Mouse (Mus musculus) liver, embryonic 11.5 days (tissue): ENCODE measurements around the gene Tcte1. TPM values are rescaled to one million over a fixed set of nuclear protein-coding genes. Genes with fewer than 3 reads are reported as not detected.
A peak's percentile ranks its signal among the peaks of the same experiment; 100 is the strongest.

Experiments used
- ATAC-seq: fragments of 200-750 bp; cut with Nextera tagmentation; replicated peaks from 2 replicates; pipeline ENCODE4 v1.8.0; 2017; ENCODE audit warnings: moderate number of reproducible peaks, mild to moderate bottlenecking, moderate TSS enrichment, moderate library complexity; ENCODE audit not compliant: low FRiP score
- DNase-seq: peaks from one replicate; pipeline ENCODE4 v3.0.0-alpha.2; 2017; ENCODE audit warnings: low spot score
- H3K27ac ChIP-seq: fragments of 300-500 bp; sonication (generic); 2 replicates; pipeline ENCODE4 v1.5.1; 2014; ENCODE audit warnings: mild to moderate bottlenecking, low read depth, low read length, control low read depth
- H3K27me3 ChIP-seq: fragments of 300-500 bp; sonication (generic); replicated peaks from 2 replicates; pipeline ENCODE4 v1.6.1; 2014; ENCODE audit warnings: low read length, mixed read lengths; ENCODE audit not compliant: control insufficient read depth, insufficient read depth
- H3K36me3 ChIP-seq: fragments of 300-500 bp; sonication (generic); 2 replicates; pipeline ENCODE4 v1.6.1; 2014; ENCODE audit warnings: mild to moderate bottlenecking, low read length, moderate library complexity, mixed read lengths; ENCODE audit not compliant: control insufficient read depth, insufficient read depth
- H3K4me1 ChIP-seq: fragments of 300-500 bp; sonication (generic); replicated peaks from 2 replicates; pipeline ENCODE4 v1.6.1; 2014; ENCODE audit warnings: low read length, mixed read lengths; ENCODE audit not compliant: control insufficient read depth, insufficient read depth
- H3K4me2 ChIP-seq: fragments of 300-500 bp; sonication (generic); 2 replicates; pipeline ENCODE4 v1.6.1; 2014; ENCODE audit warnings: mild to moderate bottlenecking, control low read depth, moderate library complexity
- H3K4me3 ChIP-seq: fragments of 300-500 bp; sonication (generic); 2 replicates; pipeline ENCODE4 v1.5.1; 2014; ENCODE audit warnings: low read depth, low read length, control low read depth
- H3K9ac ChIP-seq: fragments of 300-500 bp; sonication (generic); 2 replicates; pipeline ENCODE4 v1.6.1; 2014; ENCODE audit warnings: low read depth, low read length, control low read depth
- H3K9me3 ChIP-seq: fragments of 300-500 bp; sonication (generic); 2 replicates; pipeline ENCODE4 v1.6.1; 2016; ENCODE audit warnings: low read length, inconsistent platforms, mixed read lengths; ENCODE audit not compliant: control insufficient read depth
- WGBS: fragments of 180-500 bp; shearing (Covaris S2); extraction: QIAGEN DNeasy Blood & Tissue Kit; methylation state at CpG from one replicate; pipeline ENCODE4 v1.1.7; 2014; 5-methylcytosine and 5-hydroxymethylcytosine counted together
- polyA plus RNA-seq: library from polyadenylated mRNA; unstranded; fragments of >200 nt; fragmentation: Nextera tagmentation; extraction: Ambion mirVana; gene quantifications from 2 replicates; pipeline ENCODE4 v1.2.1, GENCODE M21; 2014

The Tcte1 gene
- polyA plus RNA-seq, 1 experiment from 2014 or later = 0.23 TPM

- H3K4me2 ChIP-seq = no peak overlapping the region
- H3K36me3 ChIP-seq = no peaks in the 10 kb centered on the region
- 62% methylated on average over 7 of the region's 7 CpGs for WGBS
- H3K4me3 ChIP-seq = no peak overlapping the region
- H3K4me1 ChIP-seq = peaks cover 41% of the 10 kb centered on the region
- H3K27me3 ChIP-seq = no peaks in the 10 kb centered on the region
- H3K27ac ChIP-seq = 0 out of 2 replicates have a peak overlapping the region, but pooled peaks have one; percentile 19
- ATAC-seq (no peak), DNase-seq (no peak)
- H3K9me3 ChIP-seq = no peaks in the 10 kb centered on the region
- H3K9ac ChIP-seq = no peak overlapping the region
These were observed 55.6 kb downstream of the Tcte1 start for GRCm38 (mm10) chr17:45578843-45579242.

GRCm38 (mm10) chr17:45579554-45579953, 56.3 kb downstream of the Tcte1 start:
- Histone ChIP-seq H3K4me1 (peaks cover 40% of the 10 kb centered on the region), H3K4me2 (no peak overlapping the region), H3K36me3 (no peaks in the 10 kb centered on the region), H3K9ac (no peak overlapping the region), H3K4me3 (no peak overlapping the region), H3K27me3 (no peaks in the 10 kb centered on the region), H3K9me3 (no peaks in the 10 kb centered on the region), H3K27ac (no peak overlapping the region)
- DNase-seq (no peak), ATAC-seq (no peak)
- WGBS = 81% methylated on average over 4 of the region's 4 CpGs

GRCm38 (mm10) chr17:45580958-45581477, 57.8 kb downstream of the Tcte1 start:
- Histone ChIP-seq H3K27ac (no peak overlapping the region; the same call in 1 of the 2 replicates), H3K36me3 (peaks cover under 1% of the 10 kb centered on the region), H3K4me3 (no peak overlapping the region), H3K9me3 (no peaks in the 10 kb centered on the region), H3K4me2 (peak overlapping the region; percentile 15; the same call in 1 of the 2 replicates), H3K9ac (0 out of 2 replicates have a peak overlapping the region, but pooled peaks have one; percentile 38), H3K27me3 (no peaks in the 10 kb centered on the region), H3K4me1 (peaks cover 45% of the 10 kb centered on the region)
- DNase-seq (no peak), ATAC-seq (no peak)
- 45% methylated on average over 12 of the region's 12 CpGs for WGBS

GRCm38 (mm10) chr17:45581567-45581983, 58.3 kb downstream of the Tcte1 start:
- H3K4me1 ChIP-seq = peaks cover 48% of the 10 kb centered on the region
- ATAC-seq = peak; percentile 42

GRCm38 (mm10) chr17:45582188-45582587, 59.0 kb downstream of the Tcte1 start:
- H3K4me1 ChIP-seq = peaks cover 48% of the 10 kb centered on the region
- no peak overlapping the region for H3K4me3 ChIP-seq
- H3K36me3 ChIP-seq = peaks cover 12% of the 10 kb centered on the region
- H3K27me3 ChIP-seq = no peaks in the 10 kb centered on the region
- peak overlapping the region; percentile 11 for H3K4me2 ChIP-seq
- peak overlapping the region; percentile 84 for H3K27ac ChIP-seq
- no peaks in the 10 kb centered on the region for H3K9me3 ChIP-seq
- 57% methylated on average over 6 of the region's 6 CpGs for WGBS
- ATAC-seq (peak; percentile 66), DNase-seq (no peak)
- H3K9ac ChIP-seq = no peak overlapping the region; the same call in 1 of the 2 replicates

More at GRCm38 (mm10) chr17:45581567-45581983, 58.3 kb downstream of the Tcte1 start:
- Histone ChIP-seq H3K27me3 (no peaks in the 10 kb centered on the region), H3K27ac (peak overlapping the region; percentile 84), H3K36me3 (peaks cover 6% of the 10 kb centered on the region), H3K4me3 (no peak overlapping the region), H3K4me2 (peak overlapping the region; percentile 15), H3K9ac (peak overlapping the region; percentile 38), H3K9me3 (no peaks in the 10 kb centered on the region)
- WGBS = 14% methylated on average over 2 of the region's 2 CpGs
- DNase-seq = no peak

DNA sequence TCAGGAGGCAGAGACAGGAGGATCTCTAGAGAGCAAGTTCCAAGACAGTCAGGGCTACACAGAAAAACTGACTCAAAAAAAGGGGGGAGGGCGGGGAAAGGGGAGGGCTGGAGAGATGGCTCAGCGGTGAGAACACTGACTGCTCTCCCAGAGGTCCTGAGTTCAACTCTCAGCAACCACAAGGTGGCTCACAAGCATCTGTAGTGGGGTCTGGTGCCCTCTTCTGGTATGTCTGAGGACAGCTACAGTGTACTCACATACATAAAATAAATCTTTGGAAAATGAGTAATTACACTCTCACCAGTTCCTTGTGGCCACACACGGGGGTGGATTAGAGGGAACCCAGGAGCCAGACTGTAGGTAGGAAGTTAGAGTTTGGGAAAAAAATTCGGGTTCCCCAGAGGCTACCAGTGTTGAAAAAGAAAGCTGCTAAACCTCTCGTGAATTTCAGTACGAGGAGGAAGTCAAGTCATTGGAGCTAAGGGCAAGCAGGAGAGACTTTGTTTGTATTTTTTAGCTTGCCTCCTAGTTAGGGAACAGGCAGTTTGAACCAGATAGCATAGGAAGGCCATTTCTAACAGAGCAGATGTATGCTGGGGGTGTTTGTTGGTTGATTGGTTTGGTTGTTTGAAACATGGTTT, 59.6 kb downstream of the Tcte1 start:
- H3K27me3 ChIP-seq = no peaks in the 10 kb centered on the region
- ATAC-seq = no peak
- H3K9me3 ChIP-seq = no peaks in the 10 kb centered on the region
- DNase-seq = no peak
- H3K9ac ChIP-seq = no peak overlapping the region
- H3K36me3 ChIP-seq = peaks cover 17% of the 10 kb centered on the region
- peak overlapping the region; percentile 69 for H3K27ac ChIP-seq
- no peak overlapping the region for H3K4me3 ChIP-seq
- H3K4me2 ChIP-seq = peak overlapping the region; percentile 11
- peaks cover 48% of the 10 kb centered on the region for H3K4me1 ChIP-seq
- 51% methylated on average over 6 of the region's 6 CpGs for WGBS

DNA sequence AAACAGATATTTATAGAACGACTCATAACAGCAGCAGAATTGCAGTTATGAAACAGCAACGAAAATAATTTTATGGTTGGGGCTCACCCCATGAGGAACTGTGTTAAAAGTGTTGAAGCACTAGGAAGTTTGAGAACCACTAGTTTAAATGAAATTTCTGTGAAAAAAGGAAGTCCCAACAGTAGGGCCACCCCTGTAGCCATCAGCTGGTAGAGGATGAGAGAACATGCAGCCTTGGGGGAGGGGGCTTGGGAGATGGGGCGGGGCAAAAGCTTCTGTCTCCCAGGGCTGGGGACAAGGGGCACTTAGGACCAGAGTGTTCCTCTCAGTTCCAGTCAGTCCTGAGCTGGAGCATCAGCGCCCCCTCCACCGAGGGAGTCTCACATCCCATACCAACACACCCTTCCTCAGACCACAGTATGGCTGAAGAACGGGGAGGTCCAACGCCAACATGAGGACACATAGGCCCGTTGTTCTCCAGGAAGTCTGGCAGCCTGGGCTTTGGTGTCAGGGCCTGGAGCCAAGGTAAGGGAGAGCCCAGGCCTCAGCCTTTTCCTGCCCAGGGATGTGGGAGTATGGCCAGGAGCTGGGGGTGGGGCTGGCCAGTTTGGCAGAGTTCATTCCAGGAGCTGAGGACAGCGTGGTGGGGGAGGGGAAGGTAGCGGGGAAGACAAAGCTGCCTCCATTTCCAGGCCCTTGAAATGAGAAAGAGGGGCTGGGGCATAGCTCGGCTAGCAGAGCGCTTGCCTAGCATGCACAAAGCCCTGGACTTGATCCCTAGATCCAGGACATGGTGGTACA, 61.1 kb downstream of the Tcte1 start:
- peak overlapping the region; percentile 42; the same call in 1 of the 2 replicates for H3K9ac ChIP-seq
- peaks cover 44% of the 10 kb centered on the region for H3K4me1 ChIP-seq
- DNase-seq (no peak), ATAC-seq (no peak)
- H3K4me3 ChIP-seq = no peak overlapping the region
- H3K27me3 ChIP-seq = no peaks in the 10 kb centered on the region
- no peaks in the 10 kb centered on the region for H3K9me3 ChIP-seq
- peak overlapping the region; percentile 1; the same call in 1 of the 2 replicates for H3K4me2 ChIP-seq
- 54% methylated on average over 12 of the region's 12 CpGs for WGBS
- peak overlapping the region; percentile 71 for H3K27ac ChIP-seq
- peaks cover 32% of the 10 kb centered on the region for H3K36me3 ChIP-seq

GRCm38 (mm10) chr17:45584939-45585678, 61.9 kb downstream of the Tcte1 start:
- peak overlapping the region; percentile 16; the same call in 1 of the 2 replicates for H3K4me2 ChIP-seq
- H3K9me3 ChIP-seq = no peaks in the 10 kb centered on the region
- DNase-seq (peak; percentile 79), ATAC-seq (peak; percentile 52)
- peaks cover 40% of the 10 kb centered on the region for H3K36me3 ChIP-seq
- 31% methylated on average over 14 of the region's 14 CpGs for WGBS
- no peaks in the 10 kb centered on the region for H3K27me3 ChIP-seq
- peak overlapping the region; percentile 42; the same call in 1 of the 2 replicates for H3K9ac ChIP-seq
- H3K4me1 ChIP-seq = peaks cover 41% of the 10 kb centered on the region
- peak overlapping the region; percentile 71 for H3K27ac ChIP-seq
- no peak overlapping the region for H3K4me3 ChIP-seq
